Mouse (Mus musculus) WW6 (cell line): ENCODE data around the gene Prr5l.
A peak's percentile ranks its signal among the peaks of the same experiment; 100 is the strongest.

Experiments used
- DNase-seq: peaks from one replicate; pipeline ENCODE4 v3.0.0-alpha.2; 2013; ENCODE audit warnings: low read depth, low spot score

The Prr5l gene

DNA sequence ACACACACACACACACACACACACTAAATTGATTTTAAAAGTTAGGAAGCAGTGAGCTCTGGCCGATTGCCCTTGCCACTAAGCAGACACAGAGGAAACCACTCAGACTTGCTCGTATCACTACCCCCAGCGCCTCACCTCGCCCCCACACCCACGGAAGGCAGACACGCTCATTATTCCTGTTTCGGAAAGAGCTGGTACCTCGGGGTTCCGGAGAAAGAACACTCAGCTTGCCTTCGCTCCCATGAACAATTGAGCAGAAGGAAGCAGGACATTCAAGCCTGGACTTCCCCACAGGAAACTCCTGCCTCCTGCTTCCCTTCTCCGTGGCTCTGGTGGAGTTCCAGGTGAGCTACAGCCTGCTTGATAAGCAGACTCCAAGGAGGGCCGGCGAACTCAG, 60.0 kb downstream of the Prr5l start:
- DNase-seq = no peak

GRCm38 (mm10) chr2:101820816-101821215, 62.0 kb downstream of the Prr5l start:
- DNase-seq = no peak

DNA sequence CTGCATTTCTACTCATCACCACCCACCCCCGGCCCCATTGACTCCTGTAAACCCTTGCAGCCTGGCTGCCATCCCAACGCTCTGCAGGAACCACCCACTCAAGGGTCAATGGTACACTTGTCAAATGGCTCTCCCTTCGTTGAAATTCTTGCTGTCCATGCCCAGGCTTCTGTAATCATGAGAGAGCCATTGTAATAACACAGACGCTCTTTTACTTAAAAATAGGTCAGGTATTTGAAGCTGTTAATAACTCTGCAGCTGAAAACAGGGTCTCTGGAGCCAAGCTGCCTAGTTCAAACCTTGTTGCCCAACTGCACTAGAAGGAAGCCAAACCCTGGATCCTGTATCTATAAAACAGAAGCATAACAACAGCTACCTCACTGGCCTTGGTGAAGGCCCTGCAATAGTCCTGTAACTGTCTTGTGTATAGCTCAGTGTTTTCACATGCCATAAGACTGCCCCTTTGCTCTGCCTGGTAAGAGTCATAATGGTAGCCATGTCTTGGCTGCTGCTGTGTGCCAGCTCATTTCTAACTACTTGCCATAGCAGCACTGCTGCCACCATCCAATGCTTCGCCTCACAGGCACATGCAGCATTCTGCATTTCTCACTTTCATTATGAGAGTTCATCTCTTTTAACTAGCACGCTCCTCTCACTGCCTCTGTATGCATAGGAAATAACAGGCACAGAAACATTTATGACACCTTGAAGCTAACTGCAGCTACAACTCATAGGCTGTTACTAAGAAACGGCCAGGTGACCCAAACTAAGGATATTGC, 63.7 kb downstream of the Prr5l start:
- DNase-seq = no peak

GRCm38 (mm10) chr2:101816646-101817308, 66.0 kb downstream of the Prr5l start:
- DNase-seq = no peak

- no peak for DNase-seq
These were observed 67.4 kb downstream of the Prr5l start for GRCm38 (mm10) chr2:101815250-101815934.

DNA sequence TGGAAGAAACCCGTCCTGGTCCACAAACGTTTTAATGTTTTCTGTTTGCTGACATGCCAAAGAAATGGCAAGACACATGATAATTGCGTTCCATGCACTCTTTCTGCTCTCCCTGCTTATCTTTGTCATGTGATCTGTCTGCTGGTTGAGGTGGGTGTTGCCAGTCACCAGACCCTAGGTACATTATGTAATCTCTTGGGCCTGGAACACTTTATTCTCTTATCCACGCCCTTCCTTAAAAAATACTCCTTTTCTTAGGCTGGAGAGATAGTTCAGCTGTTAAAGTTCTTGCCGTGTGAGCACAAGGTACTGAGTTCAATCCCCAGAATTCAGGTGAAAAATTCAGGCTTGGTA, 68.6 kb downstream of the Prr5l start:
- no peak for DNase-seq

- no peak for DNase-seq
These were observed 69.1 kb downstream of the Prr5l start for GRCm38 (mm10) chr2:101813581-101814271.

DNA sequence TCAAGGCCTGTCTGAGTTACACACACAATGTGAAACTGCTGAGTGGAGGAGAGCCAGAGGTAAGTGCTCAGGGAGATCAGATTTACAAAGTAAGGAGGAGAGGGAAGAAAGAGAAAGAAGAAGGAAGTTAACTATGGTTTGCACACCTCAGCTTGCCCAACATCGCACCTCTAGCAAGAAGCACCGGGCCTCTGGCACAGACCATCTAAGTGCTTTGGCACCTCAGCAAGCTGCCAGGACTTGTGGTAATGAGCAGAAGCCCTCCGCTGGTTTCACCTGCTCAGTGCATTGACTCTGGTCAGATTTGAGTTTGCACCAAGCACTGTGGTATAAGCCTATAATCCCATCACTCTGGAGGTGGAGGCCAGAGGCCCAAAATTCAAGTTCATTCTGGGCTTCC, 70.9 kb downstream of the Prr5l start:
- DNase-seq = no peak

GRCm38 (mm10) chr2:101810774-101811173, 72.1 kb downstream of the Prr5l start:
- DNase-seq = no peak

- no peak for DNase-seq
These were observed 73.1 kb downstream of the Prr5l start for GRCm38 (mm10) chr2:101809640-101810305.

GRCm38 (mm10) chr2:101807756-101808155, 75.1 kb downstream of the Prr5l start:
- DNase-seq = no peak

DNA sequence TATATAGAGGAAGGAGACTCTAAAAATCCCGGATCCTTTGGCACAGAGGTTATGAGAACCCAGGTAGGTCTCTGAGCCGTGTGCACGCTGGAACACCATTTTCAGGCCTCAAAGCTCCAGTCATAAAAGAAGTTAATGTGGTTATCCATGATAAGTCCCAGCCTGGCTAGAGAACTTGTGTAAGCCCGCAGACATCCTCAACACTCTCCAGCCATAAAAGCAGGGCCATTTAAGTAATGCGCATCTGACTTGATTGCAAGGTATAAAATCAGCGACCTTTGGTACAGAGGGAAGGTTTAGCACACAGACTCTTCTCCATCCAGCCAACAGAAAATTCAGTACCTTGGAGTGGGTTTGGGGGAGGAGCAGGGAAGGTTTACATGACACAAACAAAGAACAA, 80.6 kb downstream of the Prr5l start:
- DNase-seq = no peak

DNA sequence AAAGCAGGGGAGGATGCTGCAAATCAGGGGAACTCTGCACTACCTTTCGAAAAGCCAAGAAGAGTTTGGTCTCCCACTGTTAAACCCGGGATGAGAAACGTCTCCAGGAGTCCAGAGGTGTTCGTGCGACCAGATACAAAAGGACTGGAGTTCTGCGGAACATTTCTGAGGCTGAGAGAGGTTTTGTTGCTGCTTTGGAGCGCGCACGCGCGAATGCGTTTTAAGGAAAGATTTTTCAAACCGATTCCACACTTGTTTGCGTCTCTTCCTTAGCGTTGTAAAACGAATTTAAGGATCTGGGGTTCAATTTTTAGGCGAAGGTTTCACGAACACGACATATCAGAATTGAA, 85.0 kb downstream of the Prr5l start:
- no peak for DNase-seq

- peak; percentile 26 for DNase-seq
These were observed 85.5 kb downstream of the Prr5l start for GRCm38 (mm10) chr2:101797166-101797900.

DNA sequence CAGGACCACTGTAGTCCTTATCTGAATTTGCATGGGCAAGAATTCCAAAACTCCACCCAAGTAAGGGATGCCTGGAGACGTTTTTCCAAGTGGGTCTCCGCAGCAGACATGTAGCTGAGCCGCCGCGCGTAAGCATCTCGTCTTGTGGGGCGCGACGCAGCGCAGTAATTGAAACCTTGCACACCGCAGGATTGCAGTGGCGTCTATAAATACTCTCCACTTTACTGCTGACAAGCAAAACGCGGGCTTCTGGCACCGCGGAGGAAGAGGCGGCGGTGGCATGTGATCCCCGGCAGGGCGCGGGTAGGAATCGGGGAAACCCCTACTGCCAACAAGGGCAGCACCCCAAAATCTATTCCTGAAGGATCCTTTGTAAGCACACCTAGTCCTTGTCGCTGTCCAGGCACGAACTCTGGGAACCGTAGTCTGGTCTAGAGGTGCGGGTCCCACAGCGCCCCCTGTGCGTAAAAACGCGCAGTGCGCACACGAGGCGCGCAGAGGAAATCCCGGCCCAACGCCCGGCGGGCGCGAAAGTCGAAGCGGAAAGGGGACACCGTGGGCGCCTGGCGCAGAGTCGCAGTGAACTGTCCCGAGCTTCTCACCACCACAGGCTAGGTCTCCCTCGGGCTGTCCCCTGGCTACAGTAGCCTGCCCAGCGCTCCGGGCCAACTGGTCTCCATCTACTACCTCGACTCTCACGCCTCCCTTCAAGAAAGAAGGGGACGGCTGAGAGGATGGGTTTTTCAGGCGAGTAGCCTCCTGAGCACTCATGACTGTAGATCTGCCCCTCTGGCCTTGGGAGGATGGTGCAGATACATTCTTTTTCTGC, 86.3 kb downstream of the Prr5l start:
- DNase-seq = peak; percentile 65

DNA sequence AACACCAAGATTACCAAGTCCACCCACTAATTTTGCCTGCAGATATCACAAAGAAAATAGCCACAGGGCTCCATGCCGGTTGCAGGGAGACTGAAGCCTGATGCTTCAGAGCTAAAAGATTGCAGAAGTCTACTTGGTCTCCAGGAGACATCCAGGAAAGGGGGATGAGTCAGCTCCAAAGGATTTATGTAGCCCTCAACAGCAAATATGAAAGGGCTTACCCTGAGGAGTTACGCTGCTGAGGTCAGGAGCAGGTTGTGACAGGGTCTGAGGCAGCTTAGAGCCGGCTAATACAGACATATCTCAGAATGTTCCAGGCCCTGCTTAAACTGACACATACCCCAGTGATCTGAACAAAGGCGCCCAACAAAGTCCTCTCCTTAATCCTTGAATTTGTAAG, 90.7 kb downstream of the Prr5l start:
- no peak for DNase-seq

- no peak for DNase-seq
These were observed 99.6 kb downstream of the Prr5l start for GRCm38 (mm10) chr2:101783255-101783654.

DNA sequence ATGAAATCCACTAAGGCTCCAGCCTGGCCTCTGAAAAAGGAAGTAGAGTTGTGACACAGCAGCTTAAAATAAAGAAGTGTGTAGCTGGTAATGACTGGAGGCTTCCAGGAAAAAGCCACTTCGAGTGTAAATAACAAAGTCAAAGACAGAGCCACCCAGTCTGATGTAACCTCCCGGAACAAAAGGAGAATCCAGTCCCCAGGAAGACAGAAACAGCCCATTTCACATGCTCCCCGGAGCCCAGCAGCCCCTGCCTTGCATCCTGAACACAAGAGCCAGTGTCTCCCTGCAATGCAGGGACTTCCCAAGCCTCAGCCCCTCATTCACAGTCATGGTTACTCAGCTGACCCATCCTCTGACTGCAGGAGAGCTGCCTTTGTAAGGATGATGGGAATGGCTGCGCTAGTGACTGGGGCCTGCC, 101.5 kb downstream of the Prr5l start:
- no peak for DNase-seq

DNA sequence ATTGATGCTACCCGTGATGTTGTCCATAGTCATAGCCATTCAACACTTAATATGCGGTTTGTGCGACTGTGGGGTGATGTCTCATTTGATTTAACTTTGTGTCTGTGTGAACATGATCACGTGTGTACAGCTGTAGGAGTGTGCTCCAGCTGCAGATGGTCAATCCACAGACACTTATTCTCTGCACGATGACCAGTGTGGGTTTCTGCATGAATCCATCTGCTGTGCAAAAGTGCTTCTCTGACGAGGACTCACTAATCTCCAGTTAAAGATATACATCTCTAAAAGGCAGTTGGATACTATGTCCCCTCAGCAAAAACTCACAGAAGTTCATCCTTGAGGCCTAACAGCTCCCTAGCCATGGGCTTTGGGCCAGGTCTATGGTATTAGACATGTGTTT, 104.7 kb downstream of the Prr5l start:
- no peak for DNase-seq

DNA sequence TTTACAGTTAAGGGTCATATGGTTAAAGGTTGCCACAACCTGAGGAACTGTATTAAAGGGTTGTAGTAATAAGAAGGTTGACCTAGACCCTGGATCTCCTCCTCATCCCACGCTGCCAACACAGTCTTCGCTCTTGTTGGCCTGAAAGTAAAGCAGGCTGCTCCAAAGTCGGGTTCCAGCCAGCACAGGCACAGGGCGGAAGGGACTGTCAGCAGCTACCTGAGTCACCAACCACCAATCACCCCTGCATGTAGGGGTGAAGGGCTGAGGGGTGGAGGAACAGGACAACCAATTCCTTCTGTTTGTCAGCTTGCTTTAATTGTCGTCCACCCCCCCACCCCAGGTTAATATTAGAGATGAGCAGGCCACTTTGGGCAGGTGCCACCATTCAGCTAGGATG, 119.3 kb downstream of the Prr5l start:
- no peak for DNase-seq
